Mouse (Mus musculus): ENCODE results near the gene Sugct.

- TF ChIP-seq EP300 (IDR thresholded peaks at IDR 0.05; ENCODE audit: insufficient read depth, low read depth, low read length), result no peak
- TF ChIP-seq CTCF (IDR thresholded peaks at IDR 0.05), result no peak
Measured at GRCm38 (mm10) chr13:17086547-17086946, 608.8 kb downstream of the Sugct start.
